Mouse (Mus musculus) C2C12 (cell line): ENCODE results near the gene Tapt1.

Experiments used
- CTCF ChIP-seq: IDR thresholded peaks from one replicate; pipeline ENCODE4 v1.5.1; 2011; ENCODE audit not compliant: control insufficient read depth, insufficient read depth, insufficient read length
- MYOG ChIP-seq: IDR thresholded peaks from one replicate; pipeline ENCODE4 v1.6.1; 2011; ENCODE audit not compliant: control insufficient read depth, insufficient read length; ENCODE audit errors: extremely low read depth

GRCm38 (mm10) chr5:44228756-44229155 is 2.3 kb upstream of the Tapt1 start:
- TF ChIP-seq CTCF (no peak), MYOG (no peak)
